Mouse (Mus musculus) bone marrow macrophage, adult 2 months (primary cell): ENCODE measurements around the gene Tuba1b. TPM values are rescaled to one million over a fixed set of nuclear protein-coding genes. Genes with fewer than 3 reads are reported as not detected.
A peak's percentile ranks its signal among the peaks of the same experiment; 100 is the strongest.

ENCODE experiments used
- H3K27ac ChIP-seq: 2 replicates; pipeline ENCODE4 v1.5.1; 2012; ENCODE audit warnings: low read depth, low read length; ENCODE audit not compliant: insufficient read depth
- H3K4me1 ChIP-seq: 2 replicates; pipeline ENCODE4 v1.6.1; 2012; ENCODE audit warnings: low read length; ENCODE audit not compliant: control insufficient read depth, insufficient read depth
- H3K4me3 ChIP-seq: 2 replicates; pipeline ENCODE4 v1.5.1; 2012; ENCODE audit warnings: mild to moderate bottlenecking, low read length, moderate library complexity; ENCODE audit not compliant: insufficient read depth
- CTCF ChIP-seq: IDR thresholded peaks from 2 replicates; pipeline ENCODE4 v1.5.1; 2012; ENCODE audit warnings: low read depth, mild to moderate bottlenecking, low read length, moderate library complexity
- POLR2A ChIP-seq: IDR thresholded peaks from 2 replicates; pipeline ENCODE4 v1.6.1; 2012; ENCODE audit warnings: mild to moderate bottlenecking, low read depth, low read length, borderline replicate concordance
- polyA plus RNA-seq: library from polyadenylated mRNA; stranded (reverse); fragments of >200 nt; gene quantifications from 2 replicates; pipeline ENCODE4 v1.2.4, GENCODE M21; 2012; ENCODE audit not compliant: missing spikeins, insufficient read depth, insufficient read length

Tuba1b gene
- polyA plus RNA-seq, 1 experiment, result 1,013 TPM

GRCm38 (mm10) chr15:98901530-98901929 lies 32.8 kb downstream of the Tuba1b start:
- H3K4me3 ChIP-seq, result no peak overlapping the region
- H3K27ac ChIP-seq, result no peak overlapping the region
- TF ChIP-seq CTCF (no peak), POLR2A (no peak)

GRCm38 (mm10) chr15:98897928-98898800 lies 36.2 kb downstream of the Tuba1b start, which contains the start of gene Dhh:
TSS of gene Dhh (minus strand) at chr15:98898540.
- Histone ChIP-seq H3K4me3 (no peak within 1 kb of the TSS), H3K27ac (no peak within 1 kb of the TSS), H3K4me1 (peaks cover 2% of the 10 kb centered on the region; the same call in 1 of the 2 replicates)
- no peak for TF ChIP-seq CTCF
- no peak for TF ChIP-seq POLR2A

More at GRCm38 (mm10) chr15:98901530-98901929, 32.8 kb downstream of the Tuba1b start:
- H3K4me1 ChIP-seq, result no peaks in the 10 kb centered on the region

GRCm38 (mm10) chr15:98897495-98897894 lies 36.9 kb downstream of the Tuba1b start:
- peaks cover 2% of the 10 kb centered on the region; the same call in 1 of the 2 replicates for H3K4me1 ChIP-seq
- no peak for TF ChIP-seq CTCF
- TF ChIP-seq POLR2A, result no peak
- no peak overlapping the region for H3K27ac ChIP-seq
- no peak overlapping the region for H3K4me3 ChIP-seq

- peak overlapping the region; percentile 62 for H3K4me3 ChIP-seq
- peaks cover 2% of the 10 kb centered on the region; the same call in 1 of the 2 replicates for H3K4me1 ChIP-seq
- H3K27ac ChIP-seq, result no peak overlapping the region
- TF ChIP-seq CTCF, result no peak
- no peak for TF ChIP-seq POLR2A
Observed at GRCm38 (mm10) chr15:98895635-98896589, 38.5 kb downstream of the Tuba1b start.

- peak overlapping the region; percentile 62 for H3K4me3 ChIP-seq
- no peak for TF ChIP-seq POLR2A
- no peak for TF ChIP-seq CTCF
- H3K27ac ChIP-seq, result no peak overlapping the region
- peaks cover 2% of the 10 kb centered on the region; the same call in 1 of the 2 replicates for H3K4me1 ChIP-seq
Observed at GRCm38 (mm10) chr15:98894746-98895634, 39.4 kb downstream of the Tuba1b start.

GRCm38 (mm10) chr15:98893940-98894745 lies 40.2 kb downstream of the Tuba1b start, which contains the start of gene Rhebl1:
TSS of gene Rhebl1 (minus strand) at chr15:98894540.
- TF ChIP-seq CTCF (no peak), POLR2A (no peak)
- H3K4me1 ChIP-seq, result peaks cover 2% of the 10 kb centered on the region; the same call in 1 of the 2 replicates

GRCm38 (mm10) chr15:98893036-98893435 lies 41.3 kb downstream of the Tuba1b start:
- no peak overlapping the region for H3K4me3 ChIP-seq
- TF ChIP-seq CTCF, result no peak
- TF ChIP-seq POLR2A, result no peak
- H3K4me1 ChIP-seq, result peaks cover 2% of the 10 kb centered on the region; the same call in 1 of the 2 replicates
- no peak overlapping the region for H3K27ac ChIP-seq

More at GRCm38 (mm10) chr15:98893940-98894745, 40.2 kb downstream of the Tuba1b start, which contains the start of gene Rhebl1:
- peak within 1 kb of the TSS; percentile 62 for H3K4me3 ChIP-seq
- no peak within 1 kb of the TSS for H3K27ac ChIP-seq
